Mouse (Mus musculus) left cerebral cortex, adult 2 months (tissue): ENCODE measurements at regions not wholly inside any gene's neighbourhood (a gene's known extent, or its start where the extent isn't known, plus 50 kb on each side); places are given as distances from the start of the nearest gene placed in this dataset.
A peak's percentile ranks its signal among the peaks of the same experiment; 100 is the strongest.

ENCODE experiments used
- DNase-seq, 2 experiments: peaks; one replicate each; pipeline ENCODE4 v3.0.0; 2021 to 2022; ENCODE audit warnings: low spot score in 2 of 2, mixed read lengths in 1 of 2; ENCODE audit errors: extremely low spot score in 1 of 2
- H3K27ac ChIP-seq: fragments of 200-600 bp; 2 replicates; pipeline ENCODE4 v1.8.1; 2022
- H3K4me3 ChIP-seq: fragments of 200-600 bp; 2 replicates; pipeline ENCODE4 v1.8.1; 2022
- CTCF ChIP-seq: fragments of 200-600 bp; IDR thresholded peaks from 2 replicates; pipeline ENCODE4 v1.8.1; 2022; ENCODE audit warnings: antibody characterized with exemption, mild to moderate bottlenecking, moderate library complexity
- intact Hi-C: fragments of 180-260 bp; cut with DNase I; formaldehyde crosslinking; loops from one replicate; pipeline ENCODE4 v1.15.1; 2025

DNA sequence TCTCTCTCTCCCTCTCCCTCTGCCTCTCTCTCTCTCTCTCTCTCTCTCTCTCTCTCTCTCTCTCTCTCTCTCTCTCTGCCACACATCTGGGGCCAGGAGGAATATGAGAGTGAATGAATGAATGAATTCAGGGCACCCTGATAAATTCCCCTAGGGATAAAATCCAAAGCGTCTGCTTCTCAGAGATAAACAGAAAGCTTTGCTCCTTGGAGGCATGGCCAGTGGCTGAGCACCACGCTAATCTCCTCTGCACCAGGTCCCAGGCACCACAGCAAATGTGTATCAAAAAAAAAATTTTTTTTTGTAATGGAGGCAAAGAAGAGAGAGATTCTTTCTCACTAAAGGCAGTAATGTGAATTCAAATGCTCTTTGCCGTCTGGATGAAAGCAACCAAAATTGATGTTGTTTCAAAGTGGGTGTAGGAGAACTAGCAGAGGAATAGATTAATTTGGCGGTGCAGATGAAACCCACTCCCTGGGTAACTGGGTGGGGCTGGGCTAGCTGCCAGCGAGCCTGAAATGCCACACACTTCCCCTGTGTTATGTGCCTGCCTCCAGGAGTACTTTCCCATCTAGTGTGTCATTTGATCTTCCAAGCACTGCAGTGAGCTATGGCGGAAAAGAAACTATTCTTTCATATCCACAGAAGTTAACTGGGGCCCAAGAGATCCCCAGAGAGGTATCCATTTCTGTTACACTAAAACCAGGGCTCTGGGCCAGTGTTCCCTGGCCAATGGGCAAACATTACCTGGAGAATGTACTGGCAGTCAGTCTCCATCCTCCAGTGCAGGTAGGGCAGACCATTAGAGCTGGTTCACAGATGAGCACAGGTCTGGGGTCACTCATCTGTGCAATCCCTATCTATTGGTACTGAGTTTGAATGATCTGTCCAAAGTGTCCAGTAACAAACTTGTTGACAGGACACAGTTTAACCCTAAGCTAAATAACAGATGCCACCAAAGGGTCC, 89.6 kb upstream of the Kirrel3 start:
- Histone ChIP-seq H3K4me3 (no peak overlapping the region), H3K27ac (no peak overlapping the region)
- intact Hi-C loops = no loop called here
- DNase-seq = no peak
- no peak for TF ChIP-seq CTCF

DNA sequence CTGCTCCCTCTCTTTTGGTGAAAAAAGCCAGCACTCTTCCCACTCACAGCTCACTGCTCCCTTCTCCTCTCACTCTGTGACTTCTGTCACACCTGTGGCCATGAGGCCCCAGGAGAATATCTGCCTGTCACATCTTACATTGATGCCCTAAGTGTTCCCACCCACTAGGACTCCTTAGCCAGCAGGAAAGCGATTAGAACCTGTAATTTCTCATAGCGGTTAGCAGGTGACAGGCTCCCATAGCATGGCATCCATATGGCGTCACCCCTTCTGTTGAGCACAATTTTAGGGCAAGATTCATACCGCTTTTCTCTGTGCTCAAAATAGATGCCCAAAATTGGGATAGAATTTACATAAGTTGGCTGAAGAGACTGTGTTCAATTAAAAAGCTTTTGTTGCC, 74.0 kb upstream of the Kirrel3 start:
- TF ChIP-seq CTCF = no peak
- H3K4me3 ChIP-seq = no peak overlapping the region
- H3K27ac ChIP-seq = peak overlapping the region; percentile 58
- intact Hi-C loops = loop anchor here (5.0 kb wide), 1 partner anchor 76 kb away; the partner anchor contains the start of gene Kirrel3
- peak; percentile 31 to 37 for DNase-seq

DNA sequence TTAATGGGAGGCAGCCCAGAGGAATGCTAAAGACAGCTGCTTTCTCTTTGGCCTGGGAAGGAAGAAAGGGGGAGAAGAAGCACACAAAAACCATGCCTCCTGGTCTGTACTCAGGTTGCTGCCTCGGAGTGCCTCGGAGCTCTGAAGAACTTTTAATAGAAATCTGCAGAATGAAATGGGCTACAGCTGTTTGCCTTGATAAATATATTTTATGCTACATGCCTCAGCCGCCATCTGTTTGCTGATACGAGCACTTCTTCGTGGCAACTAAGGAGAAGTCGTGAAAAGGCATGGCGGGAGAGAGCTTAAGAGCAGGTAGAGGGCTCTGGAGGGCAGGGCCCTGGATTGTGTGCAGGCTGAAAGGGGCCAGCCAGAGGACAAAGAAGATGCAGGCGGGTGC, 69.5 kb upstream of the Kirrel3 start:
- no peak overlapping the region for H3K4me3 ChIP-seq
- no peak overlapping the region for H3K27ac ChIP-seq
- TF ChIP-seq CTCF = no peak
- intact Hi-C loops = loop anchor here (2.0 kb wide), 1 partner anchor 25 kb away; no protein-coding TSS in a partner anchor
- no peak for DNase-seq

- DNase-seq = peak in 1 of 2 experiments; percentile 15
- no peak for TF ChIP-seq CTCF
- H3K27ac ChIP-seq = no peak overlapping the region
- intact Hi-C loops = no loop called here
- H3K4me3 ChIP-seq = no peak overlapping the region
Observed at GRCm38 (mm10) chr9:34418100-34418499, 67.6 kb upstream of the Kirrel3 start.

DNA sequence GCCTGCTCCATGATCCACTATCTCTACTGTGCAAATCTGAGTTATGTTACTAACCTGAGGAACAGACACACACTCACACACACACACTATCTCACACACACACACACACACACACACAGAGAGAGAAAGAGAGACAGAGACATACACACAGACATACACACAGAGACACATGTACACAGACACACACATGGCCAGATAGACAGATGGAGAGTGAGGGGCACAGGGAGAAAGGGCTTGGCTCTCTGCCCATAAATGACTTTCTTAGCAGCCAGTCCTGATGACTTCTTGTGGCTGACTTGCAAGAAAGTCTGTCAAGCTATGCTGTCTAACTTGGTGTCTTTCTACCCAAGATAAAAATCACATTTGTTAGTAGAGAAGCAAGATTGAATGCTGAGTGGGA, 63.7 kb upstream of the Kirrel3 start:
- TF ChIP-seq CTCF = no peak
- intact Hi-C loops = no loop called here
- Histone ChIP-seq H3K4me3 (no peak overlapping the region), H3K27ac (no peak overlapping the region)
- no peak for DNase-seq

DNA sequence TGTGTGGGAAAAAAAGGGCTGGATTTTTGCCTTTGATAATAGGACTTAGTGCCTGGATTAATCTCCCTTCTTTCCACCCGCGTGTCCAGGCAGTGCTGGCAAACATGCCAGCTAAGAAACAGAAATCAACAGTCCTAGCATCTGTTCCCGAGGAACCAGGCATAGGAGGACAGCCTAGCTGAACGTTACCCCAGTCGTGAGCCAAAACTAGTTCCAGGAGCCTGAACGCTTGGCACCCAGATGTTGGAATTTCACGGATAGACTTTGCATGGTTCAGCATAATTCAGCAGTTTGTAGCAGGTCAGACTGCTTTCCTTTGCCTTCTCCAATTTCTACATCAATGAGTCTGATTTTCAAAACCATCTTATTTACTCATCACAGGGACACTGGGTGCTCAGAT, 62.6 kb upstream of the Kirrel3 start:
- no peak for TF ChIP-seq CTCF
- Histone ChIP-seq H3K27ac (peak overlapping the region; percentile 8; the same call in 1 of the 2 replicates), H3K4me3 (no peak overlapping the region)
- no peak for DNase-seq
- intact Hi-C loops = no loop called here

DNA sequence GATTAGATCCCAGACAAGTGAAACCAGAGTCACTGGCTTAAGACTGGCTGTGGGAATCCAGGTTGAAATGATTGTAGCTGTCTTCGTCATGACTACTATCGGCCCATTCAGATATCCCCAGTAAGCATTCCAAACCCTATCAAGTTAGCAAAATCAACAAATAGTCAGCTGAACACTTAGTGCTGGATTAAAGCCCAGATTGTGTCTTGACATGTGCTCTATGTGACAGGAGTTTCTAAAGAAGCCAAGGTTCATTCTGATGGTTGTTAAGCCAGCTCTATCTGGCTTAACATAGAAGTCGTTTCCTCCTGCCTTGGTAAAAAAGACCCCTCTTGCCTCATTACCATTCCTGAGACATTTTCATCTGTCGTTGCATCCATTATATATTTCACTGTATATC, 59.1 kb upstream of the Kirrel3 start:
- no peak for TF ChIP-seq CTCF
- Histone ChIP-seq H3K27ac (no peak overlapping the region), H3K4me3 (no peak overlapping the region)
- intact Hi-C loops = no loop called here
- DNase-seq = no peak

- Histone ChIP-seq H3K4me3 (no peak overlapping the region), H3K27ac (no peak overlapping the region)
- TF ChIP-seq CTCF = no peak
- DNase-seq = no peak
- intact Hi-C loops = no loop called here
Observed at GRCm38 (mm10) chr9:34427711-34428110, 58.0 kb upstream of the Kirrel3 start.
